Mouse (Mus musculus) ZHBTc4 (cell line): ENCODE measurements around the gene Rergl.

Source experiments
- DNase-seq: peaks from one replicate; pipeline ENCODE4 v3.0.0-alpha.2; 2011; ENCODE audit warnings: low read depth, low spot score

Rergl gene

DNA sequence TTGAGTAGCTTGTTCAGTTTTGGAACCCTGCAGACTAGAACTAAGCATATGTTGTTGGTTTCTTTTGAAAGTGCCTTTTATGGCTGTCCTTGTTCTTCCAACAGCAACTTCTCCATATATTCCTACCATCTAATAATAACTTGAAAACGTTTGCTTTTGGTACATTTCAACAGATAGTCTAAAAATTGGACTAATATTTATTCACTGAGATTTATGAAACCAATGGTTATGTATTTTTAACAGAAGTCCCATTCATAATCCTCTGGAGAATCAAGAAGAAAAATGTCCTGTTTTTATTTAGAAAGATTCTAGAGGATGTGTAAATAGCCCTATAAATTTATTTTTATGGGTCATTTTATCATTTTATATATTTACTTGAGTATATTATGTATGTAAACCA is at the start of gene Rergl:
Rergl (minus strand) TSS at position 101 of the 400 bp plus-strand sequence.
- DNase-seq = no peak

DNA sequence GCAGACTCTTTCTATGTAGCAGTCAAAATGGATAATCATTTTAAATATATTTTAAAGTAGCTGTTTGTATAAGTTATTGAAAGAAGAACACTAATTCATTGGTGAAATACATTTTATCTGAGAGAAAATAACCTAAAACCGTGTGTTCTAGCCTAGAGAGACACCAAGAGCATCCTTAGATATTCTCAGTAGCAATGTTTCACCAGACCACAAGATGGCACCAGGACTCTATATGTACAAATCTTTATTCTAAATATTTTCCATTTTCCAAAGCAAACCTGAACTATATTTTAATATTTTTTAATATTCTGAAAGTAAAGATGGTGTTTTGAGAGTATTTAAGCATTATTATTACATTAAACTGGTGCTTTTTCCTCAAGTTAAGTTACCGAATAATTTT is 36.7 kb upstream of the Rergl start:
- DNase-seq = no peak

DNA sequence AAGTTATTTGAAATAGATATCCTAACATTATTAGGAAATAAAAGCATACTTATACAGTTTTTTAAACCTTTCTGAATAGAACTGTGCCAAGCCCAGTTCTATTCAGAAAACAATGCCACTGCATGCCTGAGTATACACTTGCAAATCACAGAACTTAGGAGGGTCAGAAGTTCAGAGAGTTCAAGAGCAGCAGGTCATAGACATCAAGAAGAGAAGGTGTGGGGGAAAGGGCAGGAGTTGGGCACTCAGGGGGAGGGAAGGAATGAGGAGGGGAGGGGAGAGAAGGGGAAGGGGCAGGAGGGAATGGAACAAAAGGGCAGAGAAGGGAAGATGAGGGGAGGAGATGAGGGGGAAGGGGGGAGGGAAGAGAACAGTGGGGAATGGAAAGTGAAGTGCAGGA is 23.6 kb upstream of the Rergl start:
- DNase-seq = peak; percentile 80

DNA sequence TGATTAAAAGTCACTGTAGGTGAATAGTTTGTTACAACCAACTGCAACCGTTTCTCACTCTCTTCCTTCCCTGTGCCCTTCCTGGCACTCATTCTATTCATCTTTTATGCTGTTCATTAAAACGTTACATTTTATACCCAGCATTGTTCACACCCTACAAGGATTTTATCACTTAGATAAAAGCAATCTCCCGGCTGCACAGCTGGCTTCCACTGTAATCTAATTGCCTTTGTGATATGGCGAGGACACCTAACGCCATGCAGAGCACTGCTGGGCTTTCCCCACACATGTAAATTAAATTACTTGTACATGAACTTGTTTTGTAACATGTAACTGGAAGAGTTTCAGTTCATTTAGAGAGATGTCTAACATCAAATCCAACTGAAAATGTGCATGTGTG is 22.5 kb upstream of the Rergl start:
- peak; percentile 6 for DNase-seq

DNA sequence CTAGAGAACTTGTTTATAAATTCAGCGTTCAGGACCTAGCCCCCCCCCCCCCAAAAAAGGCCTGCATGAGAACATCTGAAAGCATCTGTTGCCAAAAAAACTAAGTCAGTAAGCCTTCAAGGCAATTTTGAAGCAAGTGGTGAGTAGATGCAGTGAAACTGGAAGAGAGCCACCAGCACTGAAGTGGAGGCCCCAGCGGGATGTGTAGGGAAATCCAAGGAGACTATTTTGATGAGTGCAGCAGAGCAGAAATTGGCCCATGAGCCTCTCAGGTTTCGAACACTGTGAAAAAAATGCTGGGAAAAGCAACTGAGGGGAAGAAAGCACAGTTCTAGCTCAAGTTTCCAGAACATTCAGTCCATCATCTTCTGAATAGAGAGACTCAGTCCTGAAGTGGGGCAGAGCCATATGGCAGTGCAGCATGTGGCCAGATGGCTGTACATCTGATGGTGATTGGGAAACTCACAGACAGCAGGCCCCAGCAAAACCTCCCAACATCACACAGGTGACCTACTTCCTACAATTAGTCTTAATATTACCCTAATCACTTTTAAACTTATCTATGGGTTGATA is 13.2 kb upstream of the Rergl start:
- DNase-seq = no peak

DNA sequence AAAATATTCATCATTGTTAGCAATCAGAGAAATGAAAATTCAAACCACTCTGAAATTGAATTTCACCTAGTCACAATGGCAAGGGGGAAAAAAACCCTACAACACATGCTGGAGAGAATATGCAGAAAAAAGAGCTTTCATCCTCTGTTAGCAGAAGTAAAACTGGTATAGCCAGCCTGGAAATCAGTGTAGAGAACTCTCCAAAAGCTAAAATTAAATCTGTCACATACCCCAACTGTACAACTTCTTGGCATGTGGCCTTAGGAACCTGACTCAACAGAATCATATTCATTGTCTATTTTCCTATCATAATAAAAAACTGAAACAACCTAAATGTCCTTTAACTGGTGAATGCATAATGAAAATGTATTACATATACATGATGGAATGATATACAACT is 22.0 kb downstream of the Rergl start:
- no peak for DNase-seq

DNA sequence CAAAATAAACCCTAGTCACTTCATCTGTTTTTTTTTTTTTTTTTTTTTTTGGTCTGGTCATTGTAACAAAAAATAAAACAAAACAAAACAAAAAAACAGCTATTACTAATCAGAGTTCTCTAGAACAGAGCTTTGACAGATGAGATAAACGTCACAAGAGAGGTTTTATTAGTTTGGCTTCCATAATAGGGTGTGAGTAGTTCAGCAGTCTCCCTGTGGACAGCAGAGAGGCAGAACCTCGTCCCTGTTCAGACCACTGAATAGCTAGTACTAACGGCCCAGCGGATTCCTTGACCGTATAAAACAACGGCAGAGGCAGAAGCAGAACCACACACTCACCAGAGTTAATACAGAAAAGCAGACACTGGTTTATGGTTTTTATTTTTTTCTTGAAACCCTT is 36.8 kb downstream of the Rergl start:
- no peak for DNase-seq

DNA sequence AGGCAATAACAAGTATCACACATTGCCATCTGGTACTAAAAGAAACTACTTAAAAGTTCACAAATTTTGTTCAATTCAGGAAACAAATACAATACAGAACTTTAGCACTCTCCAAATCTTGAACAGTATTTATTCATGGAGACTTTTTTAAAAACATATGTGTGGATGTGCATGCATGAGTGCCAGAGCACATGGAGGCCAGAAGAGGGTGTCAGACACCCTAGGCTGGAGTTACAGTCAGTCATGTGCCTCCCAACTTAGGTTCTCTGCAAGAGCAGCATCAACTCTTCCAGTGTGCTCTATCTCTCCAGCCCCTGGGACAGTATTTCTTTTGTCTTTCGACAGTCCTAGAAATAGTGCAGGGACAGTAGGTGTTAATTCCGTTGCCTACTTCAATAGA is 37.5 kb downstream of the Rergl start:
- DNase-seq = no peak

DNA sequence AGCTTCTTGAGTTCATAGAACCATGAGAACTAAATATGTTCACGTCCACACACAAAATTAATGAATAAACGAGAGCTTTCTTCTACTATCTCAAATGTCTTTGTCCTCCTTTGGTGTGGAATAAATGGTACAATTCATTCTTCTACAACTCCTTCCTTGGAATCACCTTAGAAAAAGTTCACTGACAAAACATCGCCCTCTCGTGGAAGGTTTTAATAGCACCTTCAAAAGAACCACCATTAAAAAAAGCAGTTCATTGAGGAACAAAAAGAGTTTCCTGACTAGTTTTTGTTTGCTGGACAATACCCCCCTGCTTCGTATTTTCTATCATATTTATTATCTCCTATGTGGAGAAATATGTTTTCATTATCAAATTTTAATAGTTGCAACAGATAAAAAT is 40.7 kb downstream of the Rergl start:
- peak; percentile 39 for DNase-seq

DNA sequence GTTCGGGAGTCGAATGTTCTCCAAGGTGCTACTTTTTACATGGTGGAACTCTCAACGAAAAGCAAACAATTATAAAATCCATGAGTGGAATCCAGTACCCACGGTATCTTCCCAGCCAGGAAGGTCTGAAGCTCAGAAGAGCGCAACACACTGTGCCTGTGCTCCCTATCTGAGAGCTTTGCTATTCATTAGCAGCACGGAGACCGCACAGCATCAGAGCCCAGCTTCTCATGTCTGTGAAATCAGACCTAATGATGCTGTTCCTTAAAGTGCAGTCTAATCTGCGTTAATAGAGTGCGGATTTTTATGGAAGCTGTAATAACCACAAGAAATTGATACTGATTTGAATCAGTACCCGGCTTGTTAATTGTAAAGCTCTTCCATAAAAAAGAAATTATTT is 41.3 kb downstream of the Rergl start:
- no peak for DNase-seq

DNA sequence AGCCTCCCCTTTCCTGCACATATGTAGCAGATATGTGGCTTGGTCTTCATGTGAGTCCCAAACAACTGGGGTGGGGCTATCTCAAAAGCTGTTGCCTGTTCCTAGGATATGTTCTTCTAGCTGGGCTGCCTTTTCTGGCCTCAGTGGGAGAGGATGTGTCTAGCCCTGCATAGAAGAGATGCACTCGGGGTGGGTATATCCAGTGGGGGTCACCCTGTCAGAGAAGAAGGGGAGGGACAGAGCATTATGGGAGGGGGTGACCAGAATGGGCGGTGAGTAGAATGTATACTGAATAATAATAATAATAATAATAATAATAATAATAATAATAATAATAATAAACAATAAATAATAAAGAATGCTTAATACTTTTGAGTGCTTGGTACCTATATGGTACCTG is 57.8 kb downstream of the Rergl start:
- no peak for DNase-seq
